Mouse (Mus musculus) effector memory CD4-positive, alpha-beta T cell, adult 7 months (primary cell): ENCODE data around the gene Exoc6b. TPM values are rescaled to one million over a fixed set of nuclear protein-coding genes. Genes with fewer than 3 reads are reported as not detected.

Source experiments
- polyA plus RNA-seq: library from polyadenylated mRNA; unstranded; fragments of 100-300 nt; shearing (Covaris generic); gene quantifications from one replicate; pipeline ENCODE4 v1.2.1, GENCODE M21; 2017

Gene Exoc6b
- polyA plus RNA-seq, result 32.3 TPM

GRCm38 (mm10) chr6:85069023-85069985 lies at the start of gene Exoc6b:
TSS of gene Exoc6b (minus strand) at chr6:85069513.

GRCm38 (mm10) chr6:84593693-84594092 lies 475.6 kb downstream of the Exoc6b start, which contains the start of gene Cyp26b1:
TSS of gene Cyp26b1 (minus strand) at chr6:84593908.

Other genes starting within 250 kb of the Exoc6b start
- gene Spr, start 68.3 kb upstream of the Exoc6b start, polyA plus RNA-seq, result 43.2 TPM
- not detected for gene Emx1, start 117.9 kb upstream of the Exoc6b start, polyA plus RNA-seq